Comparison of ENCODE assay signal across 8 mouse cellular contexts in the genomic region with DNA sequence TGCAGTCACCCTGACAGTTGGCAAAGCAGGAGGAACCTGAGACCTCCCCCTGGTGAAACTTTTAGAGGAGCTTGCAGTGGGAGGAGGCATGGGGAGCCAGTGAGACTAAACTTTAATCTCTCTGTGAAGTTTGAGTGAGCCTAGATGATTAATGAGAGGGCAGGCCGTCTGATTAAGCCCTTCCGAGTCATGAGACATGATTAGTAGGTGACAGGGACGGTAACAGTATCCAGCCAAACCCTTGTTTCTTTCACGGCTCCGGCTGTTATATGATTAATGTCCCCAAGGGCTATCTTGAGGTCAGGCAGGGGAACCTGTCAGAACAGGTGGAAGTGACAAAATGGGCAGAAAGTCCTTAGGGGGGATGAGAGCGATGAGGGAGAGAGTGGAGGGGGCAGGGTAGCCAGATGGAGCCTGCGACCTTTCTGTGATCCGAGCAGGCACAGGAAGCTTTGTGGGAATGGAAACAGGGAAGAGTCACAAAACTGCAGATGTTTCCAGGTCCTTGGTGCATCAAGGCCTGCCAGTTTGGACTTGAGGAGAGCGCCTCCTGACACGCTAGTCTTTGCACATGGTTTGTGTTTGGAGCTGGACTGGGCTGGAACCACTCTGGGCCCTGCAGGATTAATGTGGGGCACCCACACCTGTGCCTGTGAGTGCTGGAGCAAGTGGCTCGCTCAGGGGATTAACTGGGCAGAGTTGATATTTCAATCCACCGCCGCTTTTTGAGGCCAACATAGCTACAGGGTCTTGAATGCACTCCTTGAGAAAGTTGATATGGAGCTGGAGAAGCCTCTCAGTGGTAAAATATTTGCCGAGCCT.
A peak's percentile ranks its signal among the peaks of the same experiment; 100 is the strongest.
DNase-seq lines count a peak whose midpoint lies in the region; ATAC-seq lines count a peak whose summit lies in the region.

No protein-coding gene starts in this region.

- H3K27ac ChIP-seq in hindbrain, embryonic 12.5 days = 0 out of 2 replicates have a peak overlapping the region, but pooled peaks have one; percentile 19
- H3K27ac ChIP-seq in hindbrain, embryonic 14.5 days = no peak overlapping the region

- H3K9me3 ChIP-seq in hindbrain, embryonic 12.5 days (replicated peaks) = no peaks in the 10 kb centered on the region
- no peaks in the 10 kb centered on the region for H3K9me3 ChIP-seq in hindbrain, embryonic 14.5 days (ENCODE audit: control insufficient read depth, low read length)

- no peak for DNase-seq in hindbrain, embryonic 14.5 days (ENCODE audit: low spot score)
- peak; percentile 68 for DNase-seq in embryo, embryonic 9.5 days (ENCODE audit: extremely low spot score)
- DNase-seq in kidney, adult 11 months = peak; percentile 64
- peak; percentile 82 for DNase-seq in mesoderm, embryonic 11.5 days (ENCODE audit: low read depth, low spot score)
- no peak for DNase-seq in liver
- no peak for DNase-seq in thymus, adult 18-20 months

- peaks cover 31% of the 10 kb centered on the region for H3K4me1 ChIP-seq in hindbrain, embryonic 12.5 days
- H3K4me1 ChIP-seq in hindbrain, embryonic 14.5 days (replicated peaks; ENCODE audit: control insufficient read depth, insufficient read depth, low read length) = 0 out of 2 replicates have a peak, but pooled peaks cover 8% of the 10 kb centered on the region

- H3K4me2 ChIP-seq in hindbrain, embryonic 12.5 days (replicated peaks) = no peak overlapping the region
- H3K4me2 ChIP-seq in hindbrain, embryonic 14.5 days (replicated peaks) = no peak overlapping the region

- no peak overlapping the region for H3K4me3 ChIP-seq in hindbrain, embryonic 12.5 days
- H3K4me3 ChIP-seq in hindbrain, embryonic 14.5 days (replicated peaks; ENCODE audit: low read length) = no peak overlapping the region

- no peak overlapping the region for H3K9ac ChIP-seq in hindbrain, embryonic 12.5 days
- H3K9ac ChIP-seq in hindbrain, embryonic 14.5 days = no peak overlapping the region

- no peaks in the 10 kb centered on the region for H3K27me3 ChIP-seq in hindbrain, embryonic 12.5 days
- no peaks in the 10 kb centered on the region for H3K27me3 ChIP-seq in hindbrain, embryonic 14.5 days (ENCODE audit: control insufficient read depth, insufficient read depth, low read length)

- no peaks in the 10 kb centered on the region for H3K36me3 ChIP-seq in hindbrain, embryonic 12.5 days
- no peaks in the 10 kb centered on the region for H3K36me3 ChIP-seq in hindbrain, embryonic 14.5 days (replicated peaks; ENCODE audit: control insufficient read depth, insufficient read depth)

- ATAC-seq in hindbrain, embryonic 12.5 days (ENCODE audit: low FRiP score) = no peak
- ATAC-seq in hindbrain, embryonic 14.5 days (ENCODE audit: low FRiP score) = no peak
- ATAC-seq in CD4-positive, CD25-positive, alpha-beta regulatory T cell, adult 4 months = no peak

- 35% methylated on average over 14 of the region's 14 CpGs for WGBS in hindbrain, embryonic 12.5 days
- WGBS in hindbrain, embryonic 14.5 days = 50% methylated on average over 14 of the region's 14 CpGs

Comparison
In these comparisons a context has a peak if more than half of its experiments do, and no peak if none do; other contexts are left out.
1. DNase-seq: peak in embryo, embryonic 9.5 days (single experiment), kidney, adult 11 months (single experiment) and mesoderm, embryonic 11.5 days (single experiment); none in hindbrain, embryonic 14.5 days (single experiment), liver (single experiment) and thymus, adult 18-20 months (0 of 2).